Mouse (Mus musculus) forebrain, postnatal 0 days (tissue): ENCODE results near the gene Duxf3. TPM values are rescaled to one million over a fixed set of nuclear protein-coding genes. Genes with fewer than 3 reads are reported as not detected.
"Not testable (repeated sequence)": the region's sequence is repeated elsewhere in the genome, so short reads cannot be mapped to it uniquely, and the experiment has no call there.

Source experiments
- ATAC-seq: fragments of 200-750 bp; cut with Nextera tagmentation; 2 replicates; pipeline ENCODE4 v1.8.0; 2017; ENCODE audit warnings: mild to moderate bottlenecking, moderate library complexity
- DNase-seq: peaks from one replicate; pipeline ENCODE4 v3.0.0-alpha.2; 2015
- H3K27ac ChIP-seq: fragments of 300-500 bp; sonication (generic); 2 replicates; pipeline ENCODE4 v1.5.1; 2014; ENCODE audit warnings: low read depth, mild to moderate bottlenecking, antibody characterized with exemption, low read length, moderate library complexity, mixed read lengths
- H3K27me3 ChIP-seq: fragments of 300-500 bp; sonication (generic); 2 replicates; pipeline ENCODE4 v1.6.1; 2014; ENCODE audit warnings: mild to moderate bottlenecking, low read length, mixed read lengths; ENCODE audit not compliant: insufficient read depth
- H3K36me3 ChIP-seq: fragments of 300-500 bp; sonication (generic); 2 replicates; pipeline ENCODE4 v1.6.1; 2014; ENCODE audit warnings: mild to moderate bottlenecking, moderate library complexity; ENCODE audit not compliant: insufficient read depth
- H3K4me1 ChIP-seq: fragments of 300-500 bp; sonication (generic); 2 replicates; pipeline ENCODE4 v1.6.1; 2014; ENCODE audit warnings: antibody characterized with exemption; ENCODE audit not compliant: insufficient read depth
- H3K4me2 ChIP-seq: fragments of 300-500 bp; sonication (generic); 2 replicates; pipeline ENCODE4 v1.6.1; 2014; ENCODE audit warnings: low read depth, mild to moderate bottlenecking, moderate library complexity
- H3K4me3 ChIP-seq: fragments of 300-500 bp; sonication (generic); 2 replicates; pipeline ENCODE4 v1.5.1; 2014; ENCODE audit warnings: low read depth, low read length, mixed read lengths
- H3K9ac ChIP-seq: fragments of 300-500 bp; sonication (generic); 2 replicates; pipeline ENCODE4 v1.6.1; 2014; ENCODE audit warnings: mild to moderate bottlenecking
- H3K9me3 ChIP-seq: fragments of 300-500 bp; sonication (generic); 2 replicates; pipeline ENCODE4 v1.6.1; 2016; ENCODE audit warnings: low read length
- CTCF ChIP-seq: sonication (generic); IDR thresholded peaks from 2 replicates; pipeline ENCODE4 v1.5.1; 2016; ENCODE audit warnings: antibody characterized with exemption, control low read depth, low read depth
- WGBS: fragments of 180-500 bp; shearing (Covaris S2); extraction: QIAGEN DNeasy Blood & Tissue Kit; methylation state at CpG from one replicate; pipeline ENCODE4 v1.1.7; 2014; 5-methylcytosine and 5-hydroxymethylcytosine counted together
- polyA plus RNA-seq: library from polyadenylated mRNA; unstranded; fragments of >200 nt; fragmentation: Nextera tagmentation; extraction: Ambion mirVana; gene quantifications from 2 replicates; pipeline ENCODE4 v1.2.1, GENCODE M21; 2015
- total RNA-seq: library from RNA; depleted of rRNA; stranded (reverse); fragments of >200 nt; gene quantifications from 2 replicates; pipeline ENCODE4 v1.2.3, GENCODE M21; 2014

Gene Duxf3
- total and polyA plus RNA-seq, 2 experiments from 2014 or later, result 0.76 TPM; not detected in 1

DNA sequence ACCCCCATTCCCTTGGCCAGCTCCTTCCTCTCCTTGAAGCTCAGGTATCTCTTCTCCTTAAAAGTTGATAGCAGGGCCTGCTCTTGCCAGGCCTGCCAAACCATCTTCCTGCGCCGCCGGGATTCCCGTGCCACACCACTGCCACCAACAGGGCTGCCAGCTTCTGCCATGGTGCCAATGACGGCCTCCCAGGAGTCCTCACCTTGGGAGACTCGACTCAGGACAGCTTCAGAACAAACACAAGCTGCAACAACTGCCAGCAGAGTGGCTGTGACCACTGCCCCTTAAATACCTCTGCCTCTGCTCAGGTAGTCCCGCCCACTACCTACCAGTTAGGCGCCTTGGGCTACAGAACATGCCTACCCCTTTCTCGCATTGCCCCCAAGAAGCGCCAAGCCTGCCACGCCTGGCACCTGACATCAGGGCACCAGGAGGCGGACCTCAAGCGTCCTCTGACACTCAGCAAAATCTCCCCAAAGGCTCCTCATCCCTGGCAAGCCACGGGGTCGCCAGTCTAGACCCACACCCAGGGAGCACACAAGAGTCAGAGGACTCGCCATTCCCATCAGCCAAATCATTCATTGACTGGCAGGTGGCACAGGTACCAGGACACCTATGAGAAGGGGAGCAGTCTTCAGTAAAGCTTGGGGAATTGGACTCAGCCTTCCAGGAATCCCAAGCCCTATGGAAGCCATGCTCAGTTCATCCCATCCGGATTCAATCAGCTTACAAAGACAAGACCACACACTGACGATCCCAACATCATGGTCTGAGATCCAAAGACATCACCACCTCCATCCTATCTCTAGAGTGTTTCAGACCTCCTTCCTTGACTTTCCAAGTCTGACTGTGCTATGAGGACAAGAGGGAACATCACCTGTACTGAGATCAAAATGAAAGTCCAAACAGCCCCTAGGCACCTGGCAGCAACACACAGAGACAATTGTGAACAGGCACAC lies 7.4 kb downstream of the Duxf3 start, which contains the start of gene AW822073:
AW822073 (minus strand) TSS at position 104 of the 959 bp plus-strand sequence.
- not testable (repeated sequence) for H3K27ac ChIP-seq, DNase-seq, H3K36me3 ChIP-seq, H3K9me3 ChIP-seq, H3K9ac ChIP-seq, H3K4me3 ChIP-seq, H3K4me1 ChIP-seq, H3K27me3 ChIP-seq, H3K4me2 ChIP-seq, ATAC-seq
- WGBS, result 84% methylated on average over 16 of the region's 18 CpGs

DNA sequence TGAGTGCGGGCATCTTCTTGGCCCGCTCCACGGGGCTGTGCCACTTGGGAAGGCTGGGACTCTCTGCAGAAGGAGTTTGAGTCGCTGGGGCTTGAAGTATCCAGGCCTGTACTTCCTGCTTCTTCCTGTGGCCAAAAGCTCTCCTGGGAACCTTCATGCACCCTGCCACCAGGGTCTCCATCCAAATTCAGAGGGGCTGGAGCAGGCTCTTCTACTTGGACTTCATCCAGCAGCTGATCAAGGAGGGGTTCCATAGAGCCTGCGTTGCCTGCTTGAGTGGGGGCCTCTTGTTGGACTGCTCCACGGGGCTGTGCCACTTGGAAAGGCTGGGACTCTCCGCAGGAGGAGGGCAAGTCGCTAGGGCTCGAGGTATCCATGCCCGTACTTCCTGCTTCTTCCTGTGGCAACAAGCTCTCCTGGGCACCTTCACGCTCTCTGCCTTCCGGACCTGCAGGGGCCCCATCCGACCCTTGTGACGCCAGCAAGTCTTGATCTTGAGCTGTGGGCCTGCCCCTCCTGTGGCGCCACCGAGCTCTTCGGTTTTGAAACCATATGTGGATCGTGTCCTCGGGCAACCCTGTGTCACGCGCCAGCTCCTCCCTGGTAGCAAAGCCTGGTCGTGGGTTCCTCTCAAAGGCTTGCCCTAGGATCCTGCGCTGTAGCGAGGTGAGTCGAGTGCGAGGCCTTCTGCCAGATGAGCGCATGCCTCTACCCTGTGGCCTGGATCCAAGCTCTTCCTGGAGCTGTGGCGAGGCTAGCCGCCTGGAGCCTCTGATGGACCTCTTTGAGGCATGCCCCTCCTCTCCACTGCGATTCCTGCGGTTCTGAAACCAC lies 8.3 kb downstream of the Duxf3 start:
- WGBS, result 86% methylated on average over 27 of the region's 31 CpGs
- H3K27ac ChIP-seq, H3K4me3 ChIP-seq, H3K27me3 ChIP-seq, H3K9ac ChIP-seq, H3K36me3 ChIP-seq, H3K9me3 ChIP-seq, H3K4me1 ChIP-seq, DNase-seq, ATAC-seq, H3K4me2 ChIP-seq: not testable (repeated sequence)

- H3K4me1 ChIP-seq, ATAC-seq, H3K4me2 ChIP-seq, H3K9me3 ChIP-seq, H3K9ac ChIP-seq, H3K27me3 ChIP-seq, H3K27ac ChIP-seq, H3K4me3 ChIP-seq, H3K36me3 ChIP-seq, DNase-seq: not testable (repeated sequence)
- 93% methylated on average over 3 of the region's 6 CpGs for WGBS
These were observed 9.3 kb downstream of the Duxf3 start for GRCm38 (mm10) chr10:58223161-58223560.

DNA sequence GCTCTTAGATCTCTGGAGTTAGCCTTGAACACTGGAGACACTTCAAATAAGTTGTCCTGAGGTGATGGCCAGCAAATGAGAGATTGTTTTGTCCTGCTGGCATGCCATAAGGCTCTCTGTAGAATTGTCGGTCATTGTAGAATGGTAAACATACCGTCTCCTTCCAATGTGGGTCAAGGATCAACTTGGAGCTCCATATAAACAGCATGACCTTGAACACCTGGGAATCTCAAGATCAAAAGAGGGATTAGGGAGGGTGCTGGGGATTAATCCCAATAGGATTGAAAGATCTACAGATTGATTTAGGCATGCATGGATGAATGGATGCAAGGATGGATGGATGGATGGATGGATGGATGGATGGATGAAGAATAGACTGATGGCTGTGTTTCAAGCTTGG lies 10.9 kb downstream of the Duxf3 start:
- not testable (repeated sequence) for H3K9ac ChIP-seq, H3K9me3 ChIP-seq, ATAC-seq, H3K4me1 ChIP-seq, H3K4me2 ChIP-seq, H3K27me3 ChIP-seq, H3K4me3 ChIP-seq, H3K27ac ChIP-seq, H3K36me3 ChIP-seq, DNase-seq
- 98% methylated on average over 2 of the region's 2 CpGs for WGBS

DNA sequence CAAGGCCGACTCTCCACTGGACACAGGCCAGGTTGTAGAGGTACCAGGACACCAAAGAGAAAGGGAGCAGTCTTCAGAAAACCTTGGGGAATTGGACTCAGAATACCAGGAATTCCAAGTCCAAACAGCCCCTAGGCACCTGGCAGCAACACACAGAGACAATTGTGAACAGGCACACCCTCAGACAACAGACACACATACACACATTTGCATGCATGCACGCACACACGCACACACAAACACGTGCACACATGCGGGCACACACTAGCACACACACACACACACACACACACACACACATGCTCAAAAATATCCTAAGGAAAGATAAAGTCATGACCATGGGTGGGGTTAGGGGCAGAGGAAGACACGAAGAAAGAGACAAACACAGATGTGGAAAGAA lies 11.7 kb downstream of the Duxf3 start:
- DNase-seq, result no peak
- no peak for ATAC-seq
- H3K27me3 ChIP-seq, result no peaks in the 10 kb centered on the region
- TF ChIP-seq CTCF, result no peak
- no peaks in the 10 kb centered on the region for H3K9me3 ChIP-seq
- H3K36me3 ChIP-seq, result no peaks in the 10 kb centered on the region
- no peak overlapping the region for H3K9ac ChIP-seq
- H3K4me2 ChIP-seq, result no peak overlapping the region
- H3K27ac ChIP-seq, result no peak overlapping the region
- H3K4me1 ChIP-seq, result no peaks in the 10 kb centered on the region
- 87% methylated on average over 6 of the region's 6 CpGs for WGBS
- H3K4me3 ChIP-seq, result no peak overlapping the region

DNA sequence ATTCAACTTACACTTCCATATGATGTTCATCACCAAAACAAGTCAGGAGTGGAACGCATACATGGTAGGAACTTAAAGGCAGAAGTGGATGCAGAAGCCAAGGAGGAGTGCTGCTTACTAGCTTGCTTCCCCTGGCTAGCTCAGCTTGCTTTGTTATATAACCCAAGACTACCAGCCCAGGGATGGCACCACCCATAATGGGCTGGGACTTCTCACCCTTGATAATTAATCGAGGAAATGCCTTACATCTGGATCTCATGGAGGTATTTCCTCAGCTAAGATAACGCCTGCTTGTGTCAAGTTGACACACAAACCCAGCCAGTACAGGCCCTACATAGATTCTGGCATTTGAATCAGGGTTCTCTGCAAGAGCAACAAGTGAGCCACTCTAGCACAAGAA lies 15.1 kb downstream of the Duxf3 start:
- H3K4me1 ChIP-seq, result no peaks in the 10 kb centered on the region
- DNase-seq, result no peak
- WGBS, result 90% methylated on average over 3 of the region's 3 CpGs
- H3K9ac ChIP-seq, result no peak overlapping the region
- no peaks in the 10 kb centered on the region for H3K36me3 ChIP-seq
- no peak overlapping the region for H3K4me2 ChIP-seq
- no peak overlapping the region for H3K27ac ChIP-seq
- H3K9me3 ChIP-seq, result no peaks in the 10 kb centered on the region
- TF ChIP-seq CTCF, result no peak
- no peaks in the 10 kb centered on the region for H3K27me3 ChIP-seq
- no peak for ATAC-seq
- H3K4me3 ChIP-seq, result no peak overlapping the region

DNA sequence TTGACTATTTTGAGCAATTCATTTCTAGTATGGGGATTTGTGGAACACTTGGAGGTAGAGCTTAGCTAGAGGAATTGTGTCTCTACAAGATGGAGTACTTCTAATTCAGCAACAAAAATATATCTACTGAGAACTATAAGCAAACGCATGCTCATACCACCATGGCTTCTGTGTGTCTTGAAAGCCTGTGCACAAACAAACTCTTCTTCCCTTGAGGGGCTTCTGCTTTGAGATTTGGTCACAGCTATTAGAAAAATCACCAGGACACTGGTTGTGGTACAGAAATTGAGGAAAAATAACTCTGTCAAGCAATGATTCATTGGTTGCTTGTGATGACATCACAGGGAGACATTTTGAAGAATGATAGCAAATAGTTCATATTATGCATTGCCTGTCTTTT lies 17.1 kb downstream of the Duxf3 start:
- DNase-seq (no peak), ATAC-seq (no peak)
- no peak overlapping the region for H3K4me2 ChIP-seq
- H3K27me3 ChIP-seq, result no peaks in the 10 kb centered on the region
- 91% methylated on average over 1 of the region's 1 CpGs for WGBS
- no peak overlapping the region for H3K27ac ChIP-seq
- TF ChIP-seq CTCF, result no peak
- H3K9ac ChIP-seq, result no peak overlapping the region
- 0 out of 2 replicates have a peak, but pooled peaks cover 4% of the 10 kb centered on the region for H3K9me3 ChIP-seq
- no peaks in the 10 kb centered on the region for H3K36me3 ChIP-seq
- H3K4me1 ChIP-seq, result no peaks in the 10 kb centered on the region
- H3K4me3 ChIP-seq, result no peak overlapping the region
